Mouse (Mus musculus): ENCODE results near the gene Map3k13.
A peak's percentile ranks its signal among the peaks of the same experiment; 100 is the strongest.

Map3k13 gene

DNA sequence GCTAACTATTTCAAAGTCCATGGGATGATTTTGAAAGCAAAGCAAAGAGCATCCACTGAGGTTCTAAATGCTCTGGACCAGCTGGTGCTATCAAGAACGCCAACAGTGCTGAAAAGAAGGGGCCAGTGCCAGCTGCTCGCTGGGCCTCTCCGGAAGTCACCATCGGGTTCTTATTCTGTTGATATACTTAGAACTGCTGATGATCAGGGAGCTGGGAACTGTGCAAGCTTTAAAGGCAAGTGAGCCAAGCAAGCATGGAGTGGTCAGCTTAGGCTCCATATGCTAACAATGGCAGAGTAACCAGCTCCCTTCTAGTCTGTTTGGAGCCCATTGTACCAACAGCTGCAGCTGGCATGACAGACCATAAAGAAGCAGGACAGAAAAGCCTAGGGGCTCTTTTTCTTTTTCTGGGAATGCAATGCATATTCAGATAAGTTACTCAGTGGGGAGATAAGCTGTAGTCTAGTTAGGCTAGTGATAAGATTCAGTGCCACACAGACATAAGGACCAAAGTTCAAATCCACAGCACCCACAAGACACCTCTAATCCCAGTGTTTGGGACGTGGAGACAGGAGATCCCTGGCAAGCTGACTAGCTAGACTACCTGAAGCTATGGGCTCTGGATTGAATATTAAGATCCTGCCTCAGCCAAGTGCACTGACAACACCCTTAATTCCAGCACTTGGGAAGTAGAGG, 60.6 kb downstream of the Map3k13 start:
- no peak for DNase-seq

DNA sequence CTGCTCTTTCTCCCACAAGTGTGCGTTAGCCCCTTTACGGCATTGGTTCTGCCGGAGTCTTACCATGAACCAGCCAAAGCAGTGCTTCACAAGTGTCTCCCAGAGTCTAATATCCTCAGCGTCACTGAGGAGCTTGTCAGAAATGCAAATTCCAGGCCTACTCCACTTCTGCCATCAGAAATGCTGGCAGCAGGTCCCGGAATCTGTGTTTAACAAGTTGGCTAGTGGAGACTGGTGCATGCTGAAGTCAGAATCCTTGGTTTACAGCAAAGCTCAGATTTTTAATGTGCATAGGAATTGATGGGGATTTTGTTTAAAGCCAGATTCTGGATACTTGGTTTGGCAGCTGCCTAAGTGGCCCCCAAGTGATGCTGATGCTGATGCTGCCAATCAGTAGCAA, 62.0 kb downstream of the Map3k13 start:
- DNase-seq = no peak

GRCm38 (mm10) chr16:21857126-21857644, 63.0 kb downstream of the Map3k13 start:
- no peak for DNase-seq

DNA sequence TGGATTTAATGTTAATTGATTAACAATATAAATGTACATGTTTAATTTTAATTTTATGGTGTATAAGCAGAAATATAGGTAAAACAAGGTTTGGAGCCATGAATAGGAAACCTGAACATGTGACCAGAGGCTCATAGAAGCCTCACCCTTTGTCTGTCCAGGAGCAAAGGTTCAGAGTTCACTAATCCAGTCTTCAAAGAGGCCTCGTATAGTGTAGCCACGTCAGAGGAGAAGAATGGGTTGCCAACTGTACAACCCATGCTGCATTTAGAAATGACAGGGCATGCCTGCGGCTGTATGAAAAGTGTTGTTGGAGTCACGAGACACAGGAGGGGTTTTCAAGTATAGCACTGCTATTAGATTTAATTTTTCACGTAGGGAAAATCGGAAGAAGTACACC, 64.0 kb downstream of the Map3k13 start:
- DNase-seq = no peak

DNA sequence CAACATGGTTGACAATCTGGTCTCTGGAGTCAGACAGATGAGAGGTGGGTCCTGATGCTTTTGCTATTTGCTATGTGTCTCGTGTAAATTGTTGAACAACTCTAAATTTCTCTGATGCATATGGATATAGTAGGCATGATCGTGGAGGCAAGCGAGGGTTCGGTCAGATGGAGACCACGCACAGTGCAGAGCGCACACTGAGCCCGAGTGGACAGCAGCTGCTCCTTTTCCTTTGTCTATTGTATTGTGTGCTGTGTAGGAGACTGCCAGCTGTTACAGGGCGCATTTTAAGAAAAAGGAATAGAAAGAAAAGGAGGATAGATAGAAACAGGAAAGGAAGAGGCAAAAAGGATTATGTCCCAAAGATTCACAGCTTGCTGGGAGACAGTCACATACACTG, 64.7 kb downstream of the Map3k13 start:
- DNase-seq = no peak

DNA sequence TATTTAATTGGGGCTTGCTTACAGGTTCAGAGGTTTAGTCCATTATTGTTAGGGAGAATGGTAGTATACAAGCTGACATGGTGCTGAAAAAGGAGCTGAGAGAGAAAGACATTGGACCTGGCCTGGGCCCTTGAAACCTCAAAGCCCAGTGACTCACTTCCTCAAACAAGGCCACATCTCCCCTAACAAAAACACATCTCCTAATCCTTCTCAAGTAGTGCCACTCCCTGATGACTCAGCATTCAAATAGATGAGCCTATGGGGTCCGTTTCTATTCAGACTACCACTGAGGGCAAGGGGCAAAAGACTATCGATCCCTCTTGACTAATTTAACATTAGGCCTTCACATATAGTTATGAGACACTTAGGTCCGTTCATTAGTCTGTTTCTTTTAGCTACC, 68.3 kb downstream of the Map3k13 start:
- DNase-seq = no peak

GRCm38 (mm10) chr16:21865250-21865982, 71.3 kb downstream of the Map3k13 start:
- DNase-seq = peak; percentile 88

GRCm38 (mm10) chr16:21865983-21866575, 71.9 kb downstream of the Map3k13 start:
- DNase-seq = peak; percentile 55

- DNase-seq = peak; percentile 21
Measured at GRCm38 (mm10) chr16:21867727-21868126, 73.6 kb downstream of the Map3k13 start.

DNA sequence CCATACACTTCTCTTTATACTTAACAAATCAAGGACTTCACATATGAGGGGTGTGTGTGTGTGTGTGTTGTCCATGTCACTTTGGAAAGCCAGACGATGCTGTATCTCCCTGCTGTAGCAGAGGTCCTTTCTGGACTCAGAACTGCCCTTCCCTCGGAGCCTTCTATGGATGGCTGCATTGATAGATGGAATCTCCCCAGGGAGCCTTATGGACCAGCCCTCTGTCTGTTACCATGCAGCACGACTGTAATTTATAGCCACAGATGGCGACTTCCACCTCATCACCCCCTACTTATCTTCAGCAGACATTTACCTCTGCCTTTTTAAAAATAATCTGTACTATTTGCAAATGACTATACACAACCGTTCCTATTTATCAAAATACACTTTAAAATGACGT, 74.5 kb downstream of the Map3k13 start:
- no peak for DNase-seq

GRCm38 (mm10) chr16:21869879-21870278, 75.7 kb downstream of the Map3k13 start:
- DNase-seq = no peak

- DNase-seq = no peak
Measured at GRCm38 (mm10) chr16:21877735-21878134, 83.6 kb downstream of the Map3k13 start.

GRCm38 (mm10) chr16:21878834-21879233, 84.7 kb downstream of the Map3k13 start:
- peak; percentile 10 for DNase-seq

- peak; percentile 65 for DNase-seq
Measured at GRCm38 (mm10) chr16:21881181-21881580, 87.0 kb downstream of the Map3k13 start.

DNA sequence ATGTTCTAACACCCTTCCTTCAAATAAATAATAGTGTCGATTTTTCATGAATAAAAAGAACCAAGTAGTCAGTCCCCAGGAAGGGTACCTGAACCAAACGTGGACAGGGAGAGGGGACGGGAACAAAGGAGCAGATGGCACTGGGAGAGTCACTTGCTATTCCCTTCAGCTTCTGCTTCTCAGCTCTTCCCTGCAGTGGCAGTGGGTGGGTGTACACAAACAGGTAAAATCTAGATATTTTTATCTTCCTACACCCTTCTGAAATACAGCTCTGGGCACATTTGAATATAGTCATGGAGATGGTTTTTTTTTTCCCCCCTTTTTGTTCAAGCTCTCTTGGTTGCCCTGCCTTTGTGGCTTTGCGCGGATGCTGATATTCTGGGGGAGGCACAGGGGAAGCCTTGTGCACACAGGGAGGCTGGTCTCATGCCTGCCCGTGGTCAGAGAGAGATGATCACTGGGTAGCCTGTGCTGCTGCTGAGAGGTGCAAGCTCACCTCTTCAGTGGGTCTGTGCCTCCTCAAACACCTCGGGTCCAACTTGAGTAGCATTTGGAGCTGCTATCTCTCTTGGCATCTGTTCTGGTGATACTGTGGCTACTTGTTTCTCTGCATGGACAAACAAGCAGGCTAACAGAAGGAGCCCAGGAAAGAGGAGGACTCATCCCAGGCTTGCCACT, 87.6 kb downstream of the Map3k13 start:
- no peak for DNase-seq

GRCm38 (mm10) chr16:21887601-21888000, 93.5 kb downstream of the Map3k13 start:
- no peak for DNase-seq

DNA sequence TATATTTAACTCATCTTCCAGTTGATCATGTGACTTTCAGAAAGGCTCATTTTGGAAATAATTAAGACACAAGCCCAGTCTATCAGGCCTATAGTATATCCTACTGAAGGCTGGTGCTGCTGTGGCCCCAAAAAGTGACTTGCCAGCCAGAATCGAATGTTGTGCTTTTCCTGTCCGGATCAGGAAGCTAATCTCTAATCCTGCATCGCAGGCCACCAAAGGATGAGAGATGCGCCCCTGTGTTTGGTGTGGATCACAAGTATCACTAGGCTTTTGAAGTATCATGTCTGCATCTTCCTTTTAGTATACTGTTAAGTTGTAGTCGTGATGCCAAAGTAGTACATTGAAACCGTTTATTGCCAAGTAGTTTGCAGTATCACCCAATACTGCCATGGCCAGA, 99.7 kb downstream of the Map3k13 start:
- no peak for DNase-seq

DNA sequence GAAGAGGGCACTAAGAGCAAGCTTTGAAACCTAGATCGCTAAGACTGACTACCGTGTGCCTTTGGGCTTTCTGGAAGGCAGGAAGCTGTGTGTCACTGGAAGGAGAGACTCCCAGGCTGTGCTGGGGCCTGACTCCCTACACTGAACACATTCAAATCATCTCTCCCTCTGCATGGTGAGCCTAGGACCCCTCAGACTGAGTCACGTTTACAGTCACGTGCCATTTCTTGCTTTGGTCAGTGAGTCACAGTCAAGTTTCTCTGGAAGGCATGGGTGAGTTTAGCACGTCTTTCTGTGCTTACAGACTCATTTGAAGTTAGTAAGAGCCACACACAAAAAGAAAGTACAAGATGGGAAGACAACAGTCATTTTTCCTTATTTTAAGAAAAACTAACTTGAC, 107.1 kb downstream of the Map3k13 start:
- DNase-seq = no peak

GRCm38 (mm10) chr16:21904636-21905035, 110.5 kb downstream of the Map3k13 start:
- no peak for DNase-seq

- no peak for DNase-seq
Measured at GRCm38 (mm10) chr16:21905996-21906395, 111.8 kb downstream of the Map3k13 start.

- no peak for DNase-seq
Measured at GRCm38 (mm10) chr16:21906902-21907301, 112.8 kb downstream of the Map3k13 start.

DNA sequence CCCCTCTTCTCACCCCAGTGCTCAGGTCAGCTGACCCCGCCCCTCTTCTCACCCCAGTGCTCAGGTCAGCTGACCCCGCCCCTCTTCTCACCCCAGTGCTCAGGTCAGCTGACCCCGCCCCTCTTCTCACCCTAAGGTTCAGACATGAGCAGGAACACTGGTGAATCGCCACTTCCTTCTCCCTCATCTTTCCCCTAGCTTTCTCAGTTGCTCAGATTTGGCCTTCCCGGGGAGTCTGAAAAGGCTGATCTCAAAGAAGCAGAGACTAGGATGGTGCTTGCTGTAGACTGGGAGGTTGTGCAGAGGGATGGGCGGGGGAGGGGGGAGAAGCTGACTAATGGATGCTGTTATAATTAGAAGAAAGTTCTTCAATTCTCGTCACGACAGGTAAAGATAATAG, 114.8 kb downstream of the Map3k13 start:
- DNase-seq = peak; percentile 9

GRCm38 (mm10) chr16:21913347-21913746, 119.2 kb downstream of the Map3k13 start:
- no peak for DNase-seq
